Mouse (Mus musculus): ENCODE data around the gene Osm. TPM values are rescaled to one million over a fixed set of nuclear protein-coding genes. Genes with fewer than 3 reads are reported as not detected.
A peak's percentile ranks its signal among the peaks of the same experiment; 100 is the strongest.

Osm gene
- total and polyA plus RNA-seq, 2 experiments from 2014 or later, result 0.10 to 0.84 TPM

- Histone ChIP-seq H3K9me3 (replicated peaks; ENCODE audit: control insufficient read depth, low read length) (no peaks in the 10 kb centered on the region), H3K4me3 (ENCODE audit: low read depth, low read length) (no peak overlapping the region), H3K27ac (ENCODE audit: low read depth) (no peak overlapping the region), H3K4me1 (ENCODE audit: control insufficient read depth, insufficient read depth) (peaks cover 24% of the 10 kb centered on the region), H3K36me3 (replicated peaks; ENCODE audit: control insufficient read depth, insufficient read depth, low read length) (peaks cover 31% of the 10 kb centered on the region), H3K4me2 (ENCODE audit: low read depth, low read length) (no peak overlapping the region), H3K27me3 (ENCODE audit: control insufficient read depth, insufficient read depth, low read length) (no peaks in the 10 kb centered on the region), H3K9ac (replicated peaks; ENCODE audit: low read depth, low read length) (no peak overlapping the region)
- WGBS, result 88% methylated on average over 9 of the region's 9 CpGs
- ATAC-seq (ENCODE audit: insufficient read depth, low read depth), result no peak
- no peak for DNase-seq (ENCODE audit: low spot score)
- TF ChIP-seq EP300 (IDR thresholded peaks at IDR 0.05; ENCODE audit: low read depth), result no peak
- TF ChIP-seq CTCF (IDR thresholded peaks at IDR 0.05; ENCODE audit: low read depth), result no peak
Measured at GRCm38 (mm10) chr11:4207655-4208054, 28.6 kb upstream of the Osm start.

- peak; percentile 59 for TF ChIP-seq CTCF (IDR thresholded peaks at IDR 0.05; ENCODE audit: low read depth)
- TF ChIP-seq EP300 (IDR thresholded peaks at IDR 0.05; ENCODE audit: low read depth), result no peak
- no peak overlapping the region for H3K27ac ChIP-seq (ENCODE audit: low read depth)
- ATAC-seq (ENCODE audit: insufficient read depth, low read depth) (peak; percentile 59), DNase-seq (ENCODE audit: low spot score) (no peak)
- H3K4me2 ChIP-seq (ENCODE audit: low read depth, low read length), result no peak overlapping the region
- 75% methylated on average over 5 of the region's 5 CpGs for WGBS
- H3K9me3 ChIP-seq (replicated peaks; ENCODE audit: control insufficient read depth, low read length), result no peaks in the 10 kb centered on the region
- H3K36me3 ChIP-seq (replicated peaks; ENCODE audit: control insufficient read depth, insufficient read depth, low read length), result peaks cover 48% of the 10 kb centered on the region
- no peak overlapping the region for H3K9ac ChIP-seq (replicated peaks; ENCODE audit: low read depth, low read length)
- H3K4me3 ChIP-seq (ENCODE audit: low read depth, low read length), result no peak overlapping the region
- no peaks in the 10 kb centered on the region for H3K27me3 ChIP-seq (ENCODE audit: control insufficient read depth, insufficient read depth, low read length)
- 0 out of 2 replicates have a peak, but pooled peaks cover 12% of the 10 kb centered on the region for H3K4me1 ChIP-seq (ENCODE audit: control insufficient read depth, insufficient read depth)
Measured at GRCm38 (mm10) chr11:4209556-4209955, 26.7 kb upstream of the Osm start.

DNA sequence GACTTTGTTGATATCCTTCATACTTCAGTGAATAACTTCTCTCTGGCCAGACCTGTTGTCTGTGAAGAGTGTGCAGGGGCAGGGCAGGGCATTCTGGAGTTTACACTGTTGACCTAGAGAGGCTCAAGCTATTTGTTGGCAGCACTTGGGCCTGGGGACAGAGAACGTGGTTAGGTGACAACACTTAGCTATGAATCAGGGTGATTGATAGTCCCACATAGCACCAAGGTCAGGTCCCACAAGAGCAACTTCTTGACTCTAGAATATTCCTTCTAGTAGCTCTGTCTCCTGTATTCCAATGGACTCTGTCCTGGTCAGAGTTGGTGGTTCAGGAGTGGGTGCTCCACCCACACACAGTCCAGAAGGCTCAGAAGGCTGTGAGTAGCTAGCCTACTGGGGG, 25.4 kb upstream of the Osm start:
- H3K27me3 ChIP-seq (ENCODE audit: control insufficient read depth, insufficient read depth, low read length), result no peaks in the 10 kb centered on the region
- peaks cover 11% of the 10 kb centered on the region; the same call in 1 of the 2 replicates for H3K4me1 ChIP-seq (ENCODE audit: control insufficient read depth, insufficient read depth)
- no peak overlapping the region for H3K27ac ChIP-seq (ENCODE audit: low read depth)
- TF ChIP-seq CTCF (IDR thresholded peaks at IDR 0.05; ENCODE audit: low read depth), result no peak
- no peak for TF ChIP-seq EP300 (IDR thresholded peaks at IDR 0.05; ENCODE audit: low read depth)
- no peaks in the 10 kb centered on the region for H3K9me3 ChIP-seq (replicated peaks; ENCODE audit: control insufficient read depth, low read length)
- DNase-seq (ENCODE audit: low spot score) (no peak), ATAC-seq (ENCODE audit: insufficient read depth, low read depth) (no peak)
- WGBS, result 56% methylated on average over 1 of the region's 1 CpGs
- peaks cover 59% of the 10 kb centered on the region for H3K36me3 ChIP-seq (replicated peaks; ENCODE audit: control insufficient read depth, insufficient read depth, low read length)
- H3K4me2 ChIP-seq (ENCODE audit: low read depth, low read length), result no peak overlapping the region
- no peak overlapping the region for H3K9ac ChIP-seq (replicated peaks; ENCODE audit: low read depth, low read length)
- no peak overlapping the region for H3K4me3 ChIP-seq (ENCODE audit: low read depth, low read length)

DNA sequence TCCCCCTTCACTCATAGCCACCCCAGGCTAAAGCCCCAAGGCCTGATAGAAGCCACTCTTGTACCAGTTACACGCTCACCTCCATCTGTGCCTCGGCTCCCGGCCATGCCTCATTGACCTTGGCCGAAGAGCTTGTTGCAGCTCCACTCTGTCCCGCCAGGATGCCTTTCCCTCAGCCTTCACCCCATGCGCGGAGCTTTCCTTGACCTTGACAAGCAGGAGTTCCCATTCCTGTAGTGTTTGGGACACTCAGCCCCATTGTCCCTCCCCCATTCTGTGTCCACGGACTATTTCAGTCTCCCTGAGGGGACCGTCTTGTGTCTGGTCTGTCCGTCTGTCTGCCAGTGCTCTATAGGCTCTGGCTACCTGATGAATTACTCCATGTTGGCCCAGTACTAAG, 23.1 kb upstream of the Osm start:
- Histone ChIP-seq H3K9me3 (replicated peaks; ENCODE audit: control insufficient read depth, low read length) (no peaks in the 10 kb centered on the region), H3K27ac (ENCODE audit: low read depth) (no peak overlapping the region), H3K4me3 (ENCODE audit: low read depth, low read length) (no peak overlapping the region), H3K27me3 (ENCODE audit: control insufficient read depth, insufficient read depth, low read length) (no peaks in the 10 kb centered on the region), H3K36me3 (replicated peaks; ENCODE audit: control insufficient read depth, insufficient read depth, low read length) (peaks cover 39% of the 10 kb centered on the region), H3K4me1 (ENCODE audit: control insufficient read depth, insufficient read depth) (peaks cover 21% of the 10 kb centered on the region; the same call in 1 of the 2 replicates), H3K9ac (replicated peaks; ENCODE audit: low read depth, low read length) (no peak overlapping the region), H3K4me2 (ENCODE audit: low read depth, low read length) (no peak overlapping the region)
- TF ChIP-seq EP300 (IDR thresholded peaks at IDR 0.05; ENCODE audit: low read depth) (no peak), CTCF (IDR thresholded peaks at IDR 0.05; ENCODE audit: low read depth) (no peak)
- 58% methylated on average over 10 of the region's 10 CpGs for WGBS
- ATAC-seq (ENCODE audit: insufficient read depth, low read depth) (no peak), DNase-seq (ENCODE audit: low spot score) (no peak)

- no peak for ATAC-seq (ENCODE audit: insufficient read depth, low read depth)
- TF ChIP-seq EP300 (IDR thresholded peaks at IDR 0.05; ENCODE audit: low read depth), result no peak
- TF ChIP-seq CTCF (IDR thresholded peaks at IDR 0.05; ENCODE audit: low read depth), result no peak
Measured at GRCm38 (mm10) chr11:4214572-4214971, 21.6 kb upstream of the Osm start.

GRCm38 (mm10) chr11:4215061-4215460, 21.2 kb upstream of the Osm start:
- Histone ChIP-seq H3K9ac (replicated peaks; ENCODE audit: low read depth, low read length) (no peak overlapping the region), H3K27ac (ENCODE audit: low read depth) (no peak overlapping the region), H3K4me2 (ENCODE audit: low read depth, low read length) (no peak overlapping the region), H3K4me1 (ENCODE audit: control insufficient read depth, insufficient read depth) (peaks cover 27% of the 10 kb centered on the region; the same call in 1 of the 2 replicates), H3K36me3 (replicated peaks; ENCODE audit: control insufficient read depth, insufficient read depth, low read length) (peaks cover 30% of the 10 kb centered on the region), H3K27me3 (ENCODE audit: control insufficient read depth, insufficient read depth, low read length) (no peaks in the 10 kb centered on the region), H3K4me3 (ENCODE audit: low read depth, low read length) (no peak overlapping the region), H3K9me3 (replicated peaks; ENCODE audit: control insufficient read depth, low read length) (no peaks in the 10 kb centered on the region)
- no peak for DNase-seq (ENCODE audit: low spot score)
- no peak for ATAC-seq (ENCODE audit: insufficient read depth, low read depth)
- TF ChIP-seq CTCF (IDR thresholded peaks at IDR 0.05; ENCODE audit: low read depth) (no peak), EP300 (IDR thresholded peaks at IDR 0.05; ENCODE audit: low read depth) (no peak)
- WGBS, result 74% methylated on average over 10 of the region's 10 CpGs

More at GRCm38 (mm10) chr11:4214572-4214971, 21.6 kb upstream of the Osm start:
- H3K36me3 ChIP-seq (replicated peaks; ENCODE audit: control insufficient read depth, insufficient read depth, low read length), result peaks cover 33% of the 10 kb centered on the region
- DNase-seq (ENCODE audit: low spot score), result no peak
- no peak overlapping the region for H3K4me3 ChIP-seq (ENCODE audit: low read depth, low read length)
- H3K9ac ChIP-seq (replicated peaks; ENCODE audit: low read depth, low read length), result no peak overlapping the region
- H3K9me3 ChIP-seq (replicated peaks; ENCODE audit: control insufficient read depth, low read length), result no peaks in the 10 kb centered on the region
- H3K27me3 ChIP-seq (ENCODE audit: control insufficient read depth, insufficient read depth, low read length), result no peaks in the 10 kb centered on the region
- no peak overlapping the region for H3K27ac ChIP-seq (ENCODE audit: low read depth)
- H3K4me1 ChIP-seq (ENCODE audit: control insufficient read depth, insufficient read depth), result peaks cover 27% of the 10 kb centered on the region; the same call in 1 of the 2 replicates
- 92% methylated on average over 14 of the region's 14 CpGs for WGBS
- no peak overlapping the region for H3K4me2 ChIP-seq (ENCODE audit: low read depth, low read length)

Data from heart, postnatal 0 days (tissue).